Mouse (Mus musculus) skeletal muscle tissue, adult 2 months (tissue): Measurements from ENCODE around the gene Lect2.

ENCODE experiments used
- DNase-seq: peaks from one replicate; pipeline ENCODE4 v3.0.0-alpha.2; 2012; ENCODE audit warnings: low read depth, low spot score

Gene Lect2

GRCm38 (mm10) chr13:56506871-56507496 lies 41.3 kb downstream of the Lect2 start:
- no peak for DNase-seq

- no peak for DNase-seq
These were observed 46.4 kb downstream of the Lect2 start for GRCm38 (mm10) chr13:56501866-56502420.

GRCm38 (mm10) chr13:56500636-56501035 lies 47.7 kb downstream of the Lect2 start:
- DNase-seq, result no peak

- DNase-seq, result no peak
These were observed 48.2 kb downstream of the Lect2 start for GRCm38 (mm10) chr13:56500132-56500531.

- no peak for DNase-seq
These were observed 53.9 kb downstream of the Lect2 start for GRCm38 (mm10) chr13:56494440-56494839.
